Mouse (Mus musculus): ENCODE measurements around the gene Cnppd1.

Cnppd1 gene

DNA sequence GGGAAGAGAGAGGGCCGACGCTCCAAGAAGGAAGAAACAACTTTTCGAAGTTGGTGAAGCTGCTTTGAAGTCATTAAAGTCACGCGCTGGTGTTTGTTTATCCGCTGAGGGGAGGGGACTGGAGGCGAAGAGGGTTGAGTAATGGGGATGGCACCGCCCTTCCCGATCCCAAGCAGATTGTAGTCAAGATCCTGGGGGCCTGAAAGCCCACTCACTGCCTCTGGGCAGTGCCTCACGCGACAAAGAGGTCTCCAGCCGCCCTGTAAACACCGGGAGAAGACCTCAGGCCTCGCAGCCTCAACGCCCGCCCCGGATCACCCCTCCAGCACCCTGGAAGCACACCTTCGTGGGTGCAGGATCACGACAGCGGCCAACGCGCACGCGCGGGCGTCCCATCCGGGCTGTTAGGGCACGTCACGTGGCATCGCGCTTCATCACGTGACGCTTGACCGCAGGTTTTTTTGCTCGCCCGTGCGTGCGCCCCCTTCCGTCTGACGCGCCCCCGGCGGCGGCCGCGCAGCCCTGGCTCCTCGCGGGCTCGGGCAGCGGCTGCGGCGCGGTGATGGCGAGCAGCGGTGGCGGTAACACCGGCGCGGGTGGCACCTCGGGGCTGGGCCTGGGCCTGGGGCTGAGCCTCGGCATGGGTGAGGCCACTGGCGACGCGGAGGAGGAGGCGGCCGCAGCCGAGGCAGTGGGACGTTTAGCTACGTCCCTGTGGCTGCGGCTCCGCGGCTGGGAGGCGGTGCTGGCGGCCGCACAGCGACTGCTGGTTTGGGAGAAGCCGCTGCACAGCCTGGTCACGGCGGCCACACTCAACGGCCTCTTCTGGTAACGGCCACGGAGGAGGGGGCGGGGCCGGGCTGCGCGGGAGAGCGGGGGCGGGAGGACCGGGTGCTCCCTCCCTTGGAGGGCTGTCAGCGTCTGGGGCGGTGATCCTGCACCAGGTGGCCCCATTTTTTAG is at the start of gene Cnppd1, which contains the start of gene Retreg2:
TSS of gene Cnppd1 (minus strand) at position 411 of the 961 bp plus-strand sequence.
TSS of gene Retreg2 (plus strand) at position 478 of the 961 bp plus-strand sequence.
- DNase-seq (ENCODE audit: low spot score) = peak; percentile 94

DNA sequence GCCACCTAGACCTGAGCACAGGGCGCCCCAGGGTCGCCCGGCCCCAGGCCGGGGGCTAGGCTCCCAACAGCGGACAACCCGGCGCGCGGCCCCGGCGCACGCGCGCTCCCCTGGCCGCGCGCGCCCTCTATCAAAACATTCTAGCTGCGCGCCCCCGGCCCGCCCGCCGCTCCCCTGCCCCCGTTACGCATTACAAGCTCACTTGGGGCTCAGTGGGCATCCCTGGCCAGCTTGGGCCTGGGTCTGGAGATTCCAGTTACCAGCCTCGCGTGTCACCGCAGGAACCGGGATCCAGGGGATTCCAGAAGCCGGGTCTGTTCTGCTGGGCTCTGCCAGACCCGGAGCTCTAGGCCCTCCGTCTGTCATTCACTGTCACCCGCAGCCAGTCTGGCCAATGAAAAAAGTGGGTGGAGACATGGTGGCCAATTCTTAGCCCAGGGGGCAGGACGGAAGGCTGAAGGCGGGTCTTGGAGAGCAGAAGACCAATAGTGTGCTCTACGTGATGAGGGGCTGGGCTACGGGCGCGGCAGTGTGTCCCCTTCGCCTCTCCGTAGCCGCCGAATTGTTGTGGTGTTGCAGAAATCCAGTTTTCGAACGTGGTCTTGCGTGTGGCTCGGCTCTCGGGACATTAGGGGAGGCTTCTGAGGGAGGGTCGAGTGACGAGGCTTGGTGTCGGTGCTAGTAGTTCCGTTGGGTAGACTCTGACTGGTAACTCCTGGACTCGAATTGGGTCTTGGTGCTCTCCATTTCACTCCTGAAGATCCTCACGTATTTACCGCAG is 49.3 kb upstream of the Cnppd1 start, which contains the start of the genes Ankzf1 and Atg9a:
TSS of gene Ankzf1 (plus strand) at position 530 of the 781 bp plus-strand sequence.
TSS of gene Atg9a (minus strand) at position 575 of the 781 bp plus-strand sequence.
- peak; percentile 97 for DNase-seq (ENCODE audit: low spot score)

DNA sequence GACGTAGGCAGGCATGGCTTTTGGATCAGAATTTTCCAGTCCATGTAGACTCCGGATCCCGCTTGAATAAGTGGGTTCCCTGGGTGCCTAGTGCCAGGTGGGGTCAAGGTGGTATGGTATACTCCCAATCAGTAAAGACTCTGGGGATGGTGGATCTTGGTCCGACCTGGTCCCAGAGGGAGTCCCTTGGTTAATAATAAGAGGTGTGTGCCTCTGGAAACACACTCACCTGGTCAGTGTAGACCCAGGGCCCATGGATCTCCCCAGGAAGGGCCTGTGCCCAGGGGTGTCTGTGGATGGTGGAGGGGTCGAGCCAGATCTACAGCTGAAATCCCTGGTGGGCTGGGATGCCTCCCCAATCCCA is 48.7 kb upstream of the Cnppd1 start:
- no peak for DNase-seq (ENCODE audit: low spot score)

DNA sequence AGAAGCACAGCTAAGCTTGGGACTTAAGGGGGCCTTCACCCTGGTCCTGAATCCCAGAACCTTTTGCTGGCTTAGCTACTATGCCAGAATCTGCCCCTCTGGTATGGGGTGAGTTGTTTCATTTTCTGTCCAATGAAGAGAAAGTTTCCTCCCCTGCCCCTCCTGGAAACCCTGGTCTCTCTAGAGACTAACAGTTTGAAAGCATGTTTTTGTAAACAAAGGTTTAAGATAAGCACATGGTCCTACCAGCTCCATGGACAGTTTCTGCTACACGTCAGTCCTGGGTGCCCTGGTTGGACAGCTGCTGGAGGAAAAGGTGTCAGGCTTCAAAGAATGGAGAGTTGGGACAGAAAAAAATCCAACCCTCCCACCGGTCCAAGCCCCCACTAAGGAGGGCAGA is 48.1 kb upstream of the Cnppd1 start:
- DNase-seq (ENCODE audit: low spot score) = no peak

DNA sequence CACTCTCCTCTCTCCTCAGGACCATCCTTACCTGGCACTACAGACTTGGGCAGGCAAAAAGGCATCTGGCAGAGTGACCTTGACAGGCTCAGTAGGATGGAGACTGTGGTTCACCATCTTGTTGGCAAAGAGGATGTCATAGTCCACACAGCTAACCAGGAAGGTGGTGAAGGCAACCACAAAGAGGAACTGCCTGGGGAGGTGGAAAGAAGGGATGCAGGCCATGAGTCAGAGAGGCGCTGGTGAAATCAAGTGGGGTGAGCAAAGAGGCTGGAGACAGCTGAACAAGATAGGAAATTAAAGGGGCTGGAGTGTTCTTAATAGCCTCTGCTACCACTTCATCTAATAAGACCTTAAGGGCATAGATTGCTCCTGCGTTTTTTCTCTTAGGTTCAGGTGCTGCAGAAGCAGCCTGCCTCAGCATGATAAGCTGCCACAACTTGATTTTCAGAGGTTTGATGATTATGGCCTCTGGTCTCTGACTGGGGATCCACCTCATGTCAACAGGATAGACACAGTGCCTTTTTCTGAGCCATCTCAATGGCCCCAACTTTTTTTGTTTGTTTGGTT is 45.5 kb upstream of the Cnppd1 start:
- DNase-seq (ENCODE audit: low spot score) = no peak

DNA sequence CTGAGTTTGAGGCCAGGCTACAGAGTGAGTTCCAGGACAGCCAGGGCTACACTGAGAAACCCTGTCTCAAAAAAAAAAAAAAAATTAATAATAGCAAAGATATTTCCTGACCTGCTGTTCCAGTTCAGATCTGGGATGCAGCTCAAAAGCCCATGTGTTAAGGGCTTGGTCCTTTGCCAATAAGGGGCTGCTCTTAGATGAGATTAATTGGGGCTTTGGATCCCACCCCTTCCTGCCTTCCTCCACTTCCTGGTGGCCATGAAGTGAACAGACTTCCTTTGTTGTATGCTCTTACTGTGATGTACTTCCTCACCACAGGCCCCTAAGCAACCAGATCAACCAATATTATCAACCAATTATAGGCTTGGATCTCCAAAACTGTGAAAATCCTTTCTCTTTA is 44.6 kb upstream of the Cnppd1 start:
- no peak for DNase-seq (ENCODE audit: low spot score)

DNA sequence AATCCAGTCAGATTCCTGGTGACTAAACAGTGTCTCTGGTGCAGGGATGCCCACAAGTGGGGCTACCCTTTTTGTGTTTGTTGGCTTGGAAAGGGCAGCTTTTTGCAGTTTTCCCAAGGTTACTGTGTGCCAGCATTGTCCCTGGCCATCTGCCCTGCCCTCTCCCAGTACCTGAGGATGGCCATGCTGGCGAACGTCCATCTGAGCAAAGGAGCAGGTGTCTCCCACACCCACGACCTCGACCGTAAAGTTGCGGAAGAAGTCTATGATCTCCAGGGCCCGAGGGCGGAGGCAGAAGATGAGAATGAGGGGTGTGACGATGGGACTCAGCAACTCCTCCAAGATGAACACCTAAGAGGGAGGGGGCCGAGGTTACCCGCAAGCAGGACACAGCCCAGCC is 43.0 kb upstream of the Cnppd1 start:
- no peak for DNase-seq (ENCODE audit: low spot score)

DNA sequence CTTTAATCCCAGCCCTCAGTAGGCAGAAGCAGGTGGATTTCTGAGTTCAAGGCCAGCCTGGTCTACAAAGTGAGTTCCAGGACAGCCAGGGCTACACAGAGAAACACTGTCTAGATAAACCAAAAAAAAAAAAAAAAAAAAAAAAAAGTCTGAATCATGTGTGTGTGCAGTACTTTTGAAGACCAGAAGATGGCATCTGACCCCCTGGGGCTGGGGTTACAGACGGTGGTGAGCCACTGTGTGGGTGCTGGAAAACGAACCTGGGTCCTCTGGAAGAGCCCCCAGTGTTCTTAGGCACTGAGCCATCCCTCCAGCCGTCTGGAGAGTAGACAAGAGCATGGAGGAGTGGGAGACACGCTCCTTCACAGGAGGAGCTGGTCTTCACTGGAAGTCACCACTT is 39.6 kb upstream of the Cnppd1 start:
- DNase-seq (ENCODE audit: low spot score) = no peak

DNA sequence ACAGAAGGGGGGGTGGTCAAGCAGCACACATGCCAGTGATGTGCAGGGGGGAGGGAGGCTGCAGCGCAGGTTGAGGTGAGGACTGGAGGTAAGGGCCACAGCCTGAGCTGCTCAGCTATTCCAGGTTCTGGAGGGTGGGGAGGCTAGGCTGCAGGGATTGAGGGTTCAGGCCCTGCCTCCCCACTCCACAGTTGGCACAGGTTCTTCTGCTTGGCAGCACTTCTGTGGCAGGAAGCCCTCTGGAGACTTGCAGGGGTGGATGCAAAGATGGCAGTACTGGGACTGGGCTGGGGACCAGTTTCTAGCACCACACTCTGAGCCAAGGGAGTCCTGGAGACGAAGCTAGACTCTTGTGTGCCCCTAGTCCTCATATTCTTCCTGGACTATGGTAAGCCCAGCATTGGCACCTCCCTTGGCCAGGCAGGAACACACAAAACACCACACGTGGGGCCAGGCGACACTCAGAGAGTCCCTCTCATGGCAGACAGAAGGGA is 38.9 kb upstream of the Cnppd1 start:
- no peak for DNase-seq (ENCODE audit: low spot score)

DNA sequence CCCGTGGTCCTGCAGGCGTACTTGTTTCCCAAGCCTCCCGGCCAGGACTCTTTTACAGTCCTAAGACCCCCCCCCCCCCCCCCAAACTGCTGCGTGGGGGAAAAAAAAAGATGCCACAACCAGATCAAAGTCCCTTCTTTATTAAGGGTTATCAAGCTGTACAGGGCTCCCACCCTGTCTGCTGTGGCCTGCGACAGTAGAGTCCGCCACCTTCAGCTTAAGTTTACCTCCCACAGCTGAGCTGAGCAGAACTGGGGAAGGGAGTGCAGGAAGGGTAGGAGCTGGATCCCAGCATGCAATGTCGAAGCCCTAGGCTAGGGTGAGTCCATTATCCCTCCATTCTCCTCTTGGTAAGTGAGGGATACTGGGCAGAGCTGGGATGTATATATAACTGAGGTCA is 38.2 kb upstream of the Cnppd1 start:
- no peak for DNase-seq (ENCODE audit: low spot score)

DNA sequence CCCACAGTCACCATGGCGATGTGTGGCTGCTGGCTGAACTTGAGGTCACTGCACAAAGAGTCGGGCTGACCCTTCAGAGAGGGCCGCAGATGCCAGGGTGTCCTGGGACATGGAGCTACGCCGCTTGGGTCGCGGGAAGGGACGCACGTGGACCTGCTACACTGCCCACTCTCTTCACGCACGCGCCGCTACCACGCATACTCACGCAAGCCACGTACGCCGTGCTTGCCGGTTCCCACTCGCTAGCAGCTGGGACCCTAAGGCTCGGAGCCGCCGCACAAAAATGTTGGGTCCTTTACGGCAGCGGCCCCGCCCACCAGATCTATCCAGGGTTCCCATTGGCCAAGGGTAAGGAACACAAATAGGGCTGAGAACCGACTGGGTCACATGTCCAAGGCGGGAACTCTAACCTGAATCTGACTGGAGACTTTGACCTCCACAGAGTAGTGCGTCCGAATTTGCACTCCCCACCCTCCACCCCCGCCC is 37.6 kb upstream of the Cnppd1 start, which contains the start of gene Abcb6:
TSS of gene Abcb6 (minus strand) at position 288 of the 486 bp plus-strand sequence.
- peak; percentile 89 for DNase-seq (ENCODE audit: low spot score)

DNA sequence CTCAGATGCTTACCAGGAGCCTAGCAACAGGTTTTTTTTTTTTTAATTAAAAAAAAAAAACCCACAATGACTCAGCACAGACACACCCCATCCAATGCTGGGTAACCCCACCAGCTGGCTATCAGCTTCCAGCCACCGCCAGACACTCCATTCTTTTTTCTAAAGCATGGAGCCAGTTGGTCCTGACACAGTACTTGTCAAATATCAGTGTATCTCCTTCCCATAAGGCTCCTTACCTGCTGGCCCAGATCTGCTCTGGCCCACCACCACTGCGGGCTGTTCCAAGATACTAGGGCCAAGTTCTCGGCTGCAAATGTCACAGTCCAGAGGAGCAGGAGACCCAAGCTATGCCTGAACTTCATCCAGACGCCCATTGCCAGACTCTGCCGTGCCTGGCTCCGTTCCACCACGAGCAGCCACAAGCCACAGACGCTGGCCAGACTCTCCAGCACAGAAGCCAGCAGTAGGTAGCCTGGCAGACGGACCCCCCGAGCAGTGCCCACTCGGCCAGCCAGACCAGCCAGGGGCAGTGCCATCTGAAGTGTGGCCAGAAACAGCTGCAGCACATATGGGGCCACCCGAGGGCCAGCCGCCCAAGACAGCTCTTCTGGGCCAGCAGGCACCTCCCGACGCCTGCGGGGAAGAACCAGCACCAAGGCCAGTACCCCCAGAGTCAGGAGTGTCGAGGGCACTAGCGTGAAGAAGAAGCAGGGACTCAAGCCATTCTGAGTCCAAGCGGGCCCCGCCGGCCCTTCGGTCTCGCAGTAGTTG is 37.0 kb upstream of the Cnppd1 start:
- DNase-seq (ENCODE audit: low spot score) = no peak

DNA sequence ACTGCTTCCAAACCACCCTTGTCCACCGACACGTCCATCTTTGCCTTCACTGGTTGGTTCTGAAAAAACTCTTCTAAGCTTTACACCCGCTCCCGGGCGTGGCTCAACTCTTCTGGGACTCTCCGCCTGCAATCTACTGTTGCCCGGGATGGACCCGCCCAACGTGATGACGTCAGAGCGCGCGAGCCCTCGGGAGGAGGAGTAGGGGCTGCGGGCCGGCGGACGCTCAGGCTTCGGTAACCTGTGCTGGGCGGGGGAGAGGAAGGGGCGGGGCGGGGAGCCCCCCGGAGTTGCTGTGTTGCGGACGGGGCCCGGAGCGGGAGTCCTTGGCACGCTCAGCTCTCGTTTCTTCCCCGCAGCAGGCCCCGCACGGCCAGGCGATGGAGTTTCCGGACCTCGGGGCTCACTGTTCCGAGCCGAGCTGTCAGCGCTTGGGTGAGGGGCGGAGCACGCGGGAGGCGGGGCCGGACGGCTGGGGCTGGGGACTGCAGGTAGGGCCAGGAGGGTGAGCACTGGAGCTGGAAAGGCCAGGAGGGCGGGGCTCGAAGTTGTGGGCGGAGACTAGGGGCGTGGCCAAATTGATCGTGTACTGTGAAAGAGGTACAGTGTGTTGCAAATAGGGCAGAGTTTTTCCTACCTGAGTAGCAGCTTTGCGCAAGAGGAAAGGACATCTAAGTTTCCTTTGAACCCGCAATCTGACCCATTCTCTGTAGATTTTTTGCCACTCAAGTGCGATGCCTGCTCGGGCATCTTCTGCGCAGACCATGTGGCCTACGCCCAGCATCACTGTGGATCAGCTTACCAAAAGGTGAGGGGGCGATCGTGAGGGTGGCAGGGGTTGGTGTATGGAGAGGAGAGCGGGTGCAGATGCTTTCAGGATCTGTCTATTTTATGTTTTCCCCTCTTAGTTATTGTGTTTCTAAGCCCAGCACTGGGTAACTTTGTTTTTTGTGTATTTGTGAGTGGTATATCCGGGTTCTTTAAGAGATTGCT is 26.3 kb upstream of the Cnppd1 start, which contains the start of gene Zfand2b:
TSS of gene Zfand2b (plus strand) at position 175 of the 993 bp plus-strand sequence.
- peak; percentile 88 for DNase-seq (ENCODE audit: low spot score)

DNA sequence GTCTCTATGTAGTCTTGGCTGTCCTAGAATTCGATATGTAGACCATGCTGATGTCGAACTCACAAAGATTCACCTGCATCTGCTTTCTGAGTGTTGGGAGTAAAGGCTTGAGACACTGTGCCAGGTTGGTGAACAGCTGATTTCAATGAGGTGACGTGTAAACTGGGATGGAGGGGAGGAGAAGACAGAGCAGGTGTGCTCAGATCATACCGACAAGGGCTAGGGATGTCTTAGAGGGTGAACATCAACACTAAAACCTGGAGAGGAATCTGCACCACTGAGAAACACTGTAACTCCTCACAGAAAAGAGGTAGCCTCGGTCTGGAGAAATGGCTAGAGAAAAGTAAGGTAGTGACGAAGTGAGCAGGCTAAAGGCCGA is 25.6 kb upstream of the Cnppd1 start:
- no peak for DNase-seq (ENCODE audit: low spot score)

DNA sequence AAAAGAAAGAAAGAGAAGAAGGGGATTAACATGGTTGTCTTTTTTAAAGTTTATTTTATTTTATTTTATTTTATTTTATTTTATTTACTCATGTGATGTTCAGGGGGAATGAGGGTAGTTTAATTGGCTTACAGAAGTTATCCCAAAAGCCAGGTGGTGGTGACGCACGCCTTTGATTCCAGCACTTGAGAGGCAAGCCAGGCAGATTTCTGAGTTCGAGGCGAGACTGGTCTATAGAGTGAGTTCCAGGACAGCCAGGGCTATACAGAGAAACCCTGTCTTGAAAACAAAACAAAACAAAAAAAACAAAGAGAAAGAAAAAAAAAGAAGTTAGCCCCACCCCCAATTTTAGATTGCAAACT is 17.7 kb upstream of the Cnppd1 start:
- DNase-seq (ENCODE audit: low spot score) = no peak

DNA sequence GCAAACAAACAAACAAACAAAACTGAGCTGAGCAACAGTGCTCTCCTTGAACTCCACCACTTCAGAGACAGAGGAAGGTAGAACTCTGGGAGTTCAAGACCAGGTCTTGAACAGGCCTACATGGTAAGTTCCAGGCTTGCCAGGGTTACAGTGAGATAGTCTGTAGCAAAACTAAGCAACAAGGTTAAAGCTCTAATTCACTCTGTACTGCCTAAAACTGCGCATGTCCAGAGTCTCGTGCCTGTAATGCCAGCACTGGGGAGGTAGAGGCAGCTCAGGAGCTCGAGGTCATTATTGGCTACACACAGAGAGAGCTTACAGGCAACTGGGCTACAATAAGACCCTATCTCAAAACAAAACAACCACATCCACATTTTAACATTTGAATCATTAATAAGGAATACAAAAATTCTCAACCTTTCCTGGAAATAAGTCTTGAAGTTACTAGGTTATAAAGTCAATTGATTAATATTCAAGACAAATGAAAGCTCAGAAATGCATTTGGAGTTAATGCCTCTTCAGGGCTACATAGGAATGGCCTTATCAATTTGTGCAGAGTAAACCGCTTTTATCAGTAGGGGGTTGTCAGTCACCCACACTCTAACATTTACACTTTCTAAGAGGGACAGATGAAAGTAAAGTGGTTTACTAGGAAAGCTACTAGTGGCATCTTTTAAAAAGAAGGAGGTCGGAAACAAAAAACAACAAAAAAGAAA is 17.2 kb upstream of the Cnppd1 start:
- DNase-seq (ENCODE audit: low spot score) = no peak

DNA sequence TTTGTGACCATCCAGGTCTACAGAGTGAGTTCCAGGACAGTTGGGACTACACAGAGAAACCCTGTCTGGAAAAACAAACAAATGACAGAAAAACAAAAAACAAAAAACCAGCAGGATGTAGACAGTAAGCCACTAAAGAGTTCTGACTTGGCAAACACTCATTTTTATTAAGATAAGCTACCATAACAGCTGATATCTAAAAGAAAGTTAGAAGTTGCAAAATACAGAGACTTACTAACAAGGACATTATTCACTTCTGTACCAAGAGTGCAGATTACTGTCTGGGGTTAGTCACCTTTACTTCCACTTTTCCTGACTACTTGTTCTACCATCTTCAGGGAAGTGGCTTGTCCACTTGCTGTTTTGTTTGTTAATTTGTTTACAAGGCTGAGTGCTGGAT is 16.5 kb upstream of the Cnppd1 start:
- no peak for DNase-seq (ENCODE audit: low spot score)

DNA sequence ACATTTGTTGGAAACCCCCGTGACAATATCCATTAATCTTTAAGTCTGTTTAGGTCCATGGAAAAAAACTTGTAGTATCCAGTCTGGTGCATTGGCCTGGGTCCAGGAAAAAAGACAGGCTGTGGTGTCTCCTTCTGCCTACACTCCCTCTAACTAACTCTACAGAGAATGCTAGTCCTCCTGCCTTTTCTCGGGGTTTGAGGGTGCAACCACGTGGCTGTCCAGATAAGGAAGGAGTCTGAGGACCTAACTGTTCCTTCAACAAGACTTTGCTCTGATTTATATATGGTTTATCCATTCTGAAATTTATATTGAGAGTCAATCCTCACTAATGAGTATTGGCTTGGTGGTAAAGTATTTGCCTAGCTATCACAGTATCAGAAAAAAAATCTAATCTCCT is 13.3 kb upstream of the Cnppd1 start:
- DNase-seq (ENCODE audit: low spot score) = no peak

DNA sequence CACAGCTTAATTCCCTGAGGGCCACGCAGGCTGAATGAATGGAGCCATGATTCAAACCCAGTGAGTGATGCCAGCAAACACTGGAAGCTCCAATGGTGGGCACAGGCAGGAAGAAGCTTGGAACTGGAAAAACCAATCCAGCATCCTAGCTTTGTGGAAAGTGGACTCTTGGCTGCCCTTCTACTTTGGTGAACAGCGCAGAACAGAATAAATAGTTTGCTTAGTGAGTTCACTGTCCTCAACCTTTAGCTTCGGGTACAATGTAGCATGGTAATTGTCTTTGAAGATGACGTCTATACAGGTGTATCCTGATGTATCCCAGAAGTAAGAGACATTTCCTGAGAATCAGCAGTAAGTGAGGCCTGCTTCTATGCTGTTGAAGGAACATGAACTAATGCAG is 6.2 kb upstream of the Cnppd1 start:
- DNase-seq (ENCODE audit: low spot score) = no peak

Data from left cerebral cortex, adult 11 months (tissue).